Mouse (Mus musculus): ENCODE results near the gene Ica1l. TPM values are rescaled to one million over a fixed set of nuclear protein-coding genes. Genes with fewer than 3 reads are reported as not detected.

Ica1l gene
- polyA plus RNA-seq, 1 experiment, result 0.02 TPM

DNA sequence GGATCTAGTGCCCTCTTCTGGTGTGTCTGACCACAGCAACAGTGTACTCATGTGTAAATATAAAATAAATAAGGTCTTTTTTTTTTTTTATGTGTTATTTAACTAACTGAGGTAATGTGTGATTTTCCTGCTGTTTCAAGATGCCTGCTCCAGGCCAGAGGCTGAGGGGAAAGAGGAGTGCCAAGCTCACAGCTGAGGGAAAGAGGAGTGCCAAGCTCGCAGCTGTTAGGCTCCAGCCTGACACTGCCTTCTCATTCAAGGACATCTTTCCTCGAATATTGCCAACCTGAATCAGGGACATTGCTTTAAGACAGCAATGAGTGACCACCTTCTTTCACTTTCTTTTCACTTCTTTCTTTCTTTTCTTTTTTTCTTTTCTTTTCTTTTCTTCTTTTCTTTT, 34.2 kb downstream of the Ica1l start:
- H3K4me2 ChIP-seq (ENCODE audit: low read depth), result no peak overlapping the region
- no peaks in the 10 kb centered on the region for H3K27me3 ChIP-seq (ENCODE audit: control insufficient read depth, insufficient read depth, insufficient read length)
- no peak overlapping the region for H3ac ChIP-seq (ENCODE audit: control insufficient read depth, insufficient read length)
- TF ChIP-seq MYOD1 (IDR thresholded peaks at IDR 0.05; ENCODE audit: control insufficient read depth in 1 of 3, insufficient read length in 2 of 3, low read depth in 2 of 3) (peak; percentile 15 to 70 (median 47)), USF1 (IDR thresholded peaks at IDR 0.05; ENCODE audit: low read depth) (no peak), MYOG (IDR thresholded peaks at IDR 0.05; ENCODE audit: control insufficient read depth in 1 of 3, insufficient read depth in 1 of 3, insufficient read length in 2 of 3, low read depth in 2 of 3) (peak in 2 of 3 experiments; percentile 64 to 83), TCF12 (IDR thresholded peaks at IDR 0.05; ENCODE audit: insufficient read depth, poor library complexity, severe bottlenecking) (no peak), REST (IDR thresholded peaks at IDR 0.05; ENCODE audit: insufficient read depth, insufficient read length) (no peak)
- H3K36me3 ChIP-seq (ENCODE audit: control insufficient read depth, insufficient read depth), result no peaks in the 10 kb centered on the region
- no peak overlapping the region for H3K4me3 ChIP-seq
- H3K79me2 ChIP-seq (ENCODE audit: control insufficient read depth, insufficient read depth), result no peaks in the 10 kb centered on the region

GRCm38 (mm10) chr1:60007337-60007736, 35.6 kb downstream of the Ica1l start:
- H3K4me2 ChIP-seq (ENCODE audit: low read depth), result no peak overlapping the region
- H3K36me3 ChIP-seq (ENCODE audit: control insufficient read depth, insufficient read depth), result no peaks in the 10 kb centered on the region
- H3K4me3 ChIP-seq, result no peak overlapping the region
- no peaks in the 10 kb centered on the region for H3K27me3 ChIP-seq (ENCODE audit: control insufficient read depth, insufficient read depth, insufficient read length)
- no peaks in the 10 kb centered on the region for H3K79me2 ChIP-seq (ENCODE audit: control insufficient read depth, insufficient read depth)
- no peak for TF ChIP-seq MYOG (IDR thresholded peaks at IDR 0.05; ENCODE audit: control insufficient read depth in 1 of 3, insufficient read depth in 1 of 3, insufficient read length in 2 of 3, low read depth in 2 of 3)
- H3ac ChIP-seq (ENCODE audit: control insufficient read depth, insufficient read length), result no peak overlapping the region

DNA sequence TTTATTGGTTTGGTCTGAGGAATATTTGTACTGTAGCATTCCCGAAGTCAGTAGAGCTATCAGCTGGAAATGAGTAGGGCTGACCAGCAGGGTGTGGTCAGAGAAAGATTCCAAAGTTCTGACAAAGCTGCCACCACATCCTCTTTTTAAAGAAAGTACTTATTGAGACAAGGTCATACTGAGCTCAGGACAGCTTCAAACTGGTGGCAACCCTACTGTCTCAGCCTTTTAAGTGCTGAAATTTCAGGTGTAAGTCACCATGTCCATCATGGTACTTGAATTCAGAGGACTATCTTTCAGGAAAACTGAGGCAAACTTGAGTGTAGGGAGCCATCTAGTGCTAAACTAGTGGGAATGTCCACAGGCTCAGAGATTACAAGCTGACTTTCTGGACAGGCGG, 42.7 kb downstream of the Ica1l start:
- no peak for TF ChIP-seq E2F4 (IDR thresholded peaks at IDR 0.05; ENCODE audit: insufficient read depth)
- no peak for TF ChIP-seq REST (IDR thresholded peaks at IDR 0.05; ENCODE audit: insufficient read depth, insufficient read length)
- TF ChIP-seq TCF3 (IDR thresholded peaks at IDR 0.05; ENCODE audit: insufficient read length, low read depth), result no peak
- no peak for TF ChIP-seq SRF (IDR thresholded peaks at IDR 0.05; ENCODE audit: control insufficient read depth, insufficient read length, low read depth)
- TF ChIP-seq USF1 (IDR thresholded peaks at IDR 0.05; ENCODE audit: low read depth), result no peak
- no peak for TF ChIP-seq TCF12 (IDR thresholded peaks at IDR 0.05; ENCODE audit: insufficient read depth, poor library complexity, severe bottlenecking)
- TF ChIP-seq CEBPB (IDR thresholded peaks at IDR 0.05; ENCODE audit: insufficient read depth, poor library complexity, severe bottlenecking), result no peak
- TF ChIP-seq POLR2AphosphoS2 (IDR thresholded peaks at IDR 0.05; ENCODE audit: insufficient read length, low read depth), result no peak
- Histone ChIP-seq H3K27me3 (ENCODE audit: control insufficient read depth, insufficient read depth, insufficient read length) (no peaks in the 10 kb centered on the region), H3K79me2 (ENCODE audit: control insufficient read depth, insufficient read depth) (no peaks in the 10 kb centered on the region), H3K4me3 (no peak overlapping the region), H3K36me3 (ENCODE audit: control insufficient read depth, insufficient read depth) (no peaks in the 10 kb centered on the region), H3ac (ENCODE audit: control insufficient read depth, insufficient read length) (no peak overlapping the region), H3K4me2 (ENCODE audit: low read depth) (peak overlapping the region; percentile 73)

DNA sequence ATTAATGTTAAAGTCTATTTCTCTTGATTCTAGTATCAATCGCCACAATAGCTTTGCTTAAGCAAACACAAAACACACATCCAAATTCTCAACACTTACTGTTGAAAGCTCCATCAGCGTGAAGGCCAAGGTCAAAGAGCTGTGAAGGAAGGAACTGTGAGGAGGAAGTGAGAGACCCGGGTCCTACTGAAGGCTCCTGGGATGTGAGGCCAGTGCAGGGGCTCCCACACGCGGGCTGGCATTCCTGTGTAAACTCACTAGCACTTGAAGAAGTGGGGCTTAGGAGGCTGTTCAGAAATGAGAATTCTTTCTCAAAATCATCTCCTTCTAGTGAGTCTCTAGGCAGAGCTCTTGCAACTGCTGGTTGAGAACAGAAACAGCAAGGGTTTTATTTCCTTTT, 45.6 kb downstream of the Ica1l start:
- H3K4me3 ChIP-seq, result no peak overlapping the region
- H3K27me3 ChIP-seq (ENCODE audit: control insufficient read depth, insufficient read depth, insufficient read length), result no peaks in the 10 kb centered on the region
- no peak overlapping the region for H3ac ChIP-seq (ENCODE audit: control insufficient read depth, insufficient read length)
- H3K4me2 ChIP-seq (ENCODE audit: low read depth), result no peak overlapping the region
- no peak for TF ChIP-seq MAX (IDR thresholded peaks at IDR 0.05; ENCODE audit: low read depth)
- TF ChIP-seq MYOD1 (IDR thresholded peaks at IDR 0.05; ENCODE audit: control insufficient read depth in 1 of 3, insufficient read length in 2 of 3, low read depth in 2 of 3), result no peak
- TF ChIP-seq TCF3 (IDR thresholded peaks at IDR 0.05; ENCODE audit: insufficient read length, low read depth), result no peak
- TF ChIP-seq USF1 (IDR thresholded peaks at IDR 0.05; ENCODE audit: low read depth), result no peak
- no peak for TF ChIP-seq MYOG (IDR thresholded peaks at IDR 0.05; ENCODE audit: control insufficient read depth in 1 of 3, insufficient read depth in 1 of 3, insufficient read length in 2 of 3, low read depth in 2 of 3)
- TF ChIP-seq SRF (IDR thresholded peaks at IDR 0.05; ENCODE audit: control insufficient read depth, insufficient read length, low read depth), result no peak
- no peak for TF ChIP-seq POLR2AphosphoS2 (IDR thresholded peaks at IDR 0.05; ENCODE audit: insufficient read length, low read depth)
- TF ChIP-seq E2F4 (IDR thresholded peaks at IDR 0.05; ENCODE audit: insufficient read depth), result no peak
- no peak for TF ChIP-seq TCF12 (IDR thresholded peaks at IDR 0.05; ENCODE audit: insufficient read depth, poor library complexity, severe bottlenecking)
- TF ChIP-seq POLR2A (IDR thresholded peaks at IDR 0.05; ENCODE audit: insufficient read length, low read depth), result no peak
- no peak for TF ChIP-seq CEBPB (IDR thresholded peaks at IDR 0.05; ENCODE audit: insufficient read depth, poor library complexity, severe bottlenecking)
- no peak for TF ChIP-seq REST (IDR thresholded peaks at IDR 0.05; ENCODE audit: insufficient read depth, insufficient read length)
- H3K36me3 ChIP-seq (ENCODE audit: control insufficient read depth, insufficient read depth), result no peaks in the 10 kb centered on the region
- H3K79me2 ChIP-seq (ENCODE audit: control insufficient read depth, insufficient read depth), result no peaks in the 10 kb centered on the region

- Histone ChIP-seq H3K4me3 (no peak overlapping the region), H3K27me3 (ENCODE audit: control insufficient read depth, insufficient read depth, insufficient read length) (no peaks in the 10 kb centered on the region), H3K79me2 (ENCODE audit: control insufficient read depth, insufficient read depth) (no peaks in the 10 kb centered on the region), H3K36me3 (ENCODE audit: control insufficient read depth, insufficient read depth) (no peaks in the 10 kb centered on the region), H3ac (ENCODE audit: control insufficient read depth, insufficient read length) (no peak overlapping the region), H3K4me2 (ENCODE audit: low read depth) (no peak overlapping the region)
- TF ChIP-seq CEBPB (IDR thresholded peaks at IDR 0.05; ENCODE audit: insufficient read depth, poor library complexity, severe bottlenecking) (no peak), POLR2AphosphoS2 (IDR thresholded peaks at IDR 0.05; ENCODE audit: insufficient read length, low read depth) (no peak), TCF3 (IDR thresholded peaks at IDR 0.05; ENCODE audit: insufficient read length, low read depth) (no peak), TCF12 (IDR thresholded peaks at IDR 0.05; ENCODE audit: insufficient read depth, poor library complexity, severe bottlenecking) (no peak), REST (IDR thresholded peaks at IDR 0.05; ENCODE audit: insufficient read depth, insufficient read length) (no peak), MYOD1 (IDR thresholded peaks at IDR 0.05; ENCODE audit: control insufficient read depth in 1 of 3, insufficient read length in 2 of 3, low read depth in 2 of 3) (no peak), MYOG (IDR thresholded peaks at IDR 0.05; ENCODE audit: control insufficient read depth in 1 of 3, insufficient read depth in 1 of 3, insufficient read length in 2 of 3, low read depth in 2 of 3) (no peak), POLR2A (IDR thresholded peaks at IDR 0.05; ENCODE audit: insufficient read length, low read depth) (no peak)
These were observed 47.3 kb downstream of the Ica1l start for GRCm38 (mm10) chr1:59995646-59996045.

Data from myocyte (in vitro differentiated cells).